Mouse (Mus musculus) G1E (cell line): ENCODE measurements at regions not wholly inside any gene's neighbourhood (a gene's known extent, or its start where the extent isn't known, plus 50 kb on each side); places are given as distances from the start of the nearest gene placed in this dataset.

ENCODE experiments used
- CTCF ChIP-seq: IDR thresholded peaks from 2 replicates; pipeline ENCODE4 v1.5.1; 2012; ENCODE audit warnings: low read depth, low read length, inconsistent platforms, mixed read lengths
- GATA1 ChIP-seq: IDR thresholded peaks from 2 replicates; pipeline ENCODE4 v1.6.1; 2012; ENCODE audit warnings: borderline replicate concordance, low read length, inconsistent platforms, mixed read lengths
- GATA2 ChIP-seq: IDR thresholded peaks from 2 replicates; pipeline ENCODE4 v1.6.1; 2012; ENCODE audit warnings: low read depth, low read length, inconsistent platforms, borderline replicate concordance
- POLR2AphosphoS5 ChIP-seq: IDR thresholded peaks from 2 replicates; pipeline ENCODE4 v1.6.1; 2012; ENCODE audit warnings: low read depth, low read length, inconsistent platforms; ENCODE audit not compliant: insufficient replicate concordance
- TAL1 ChIP-seq: conservative IDR thresholded peaks from 2 replicates; pipeline ENCODE4 v1.6.1; 2012; ENCODE audit warnings: low read depth, low read length, inconsistent platforms, mixed read lengths

DNA sequence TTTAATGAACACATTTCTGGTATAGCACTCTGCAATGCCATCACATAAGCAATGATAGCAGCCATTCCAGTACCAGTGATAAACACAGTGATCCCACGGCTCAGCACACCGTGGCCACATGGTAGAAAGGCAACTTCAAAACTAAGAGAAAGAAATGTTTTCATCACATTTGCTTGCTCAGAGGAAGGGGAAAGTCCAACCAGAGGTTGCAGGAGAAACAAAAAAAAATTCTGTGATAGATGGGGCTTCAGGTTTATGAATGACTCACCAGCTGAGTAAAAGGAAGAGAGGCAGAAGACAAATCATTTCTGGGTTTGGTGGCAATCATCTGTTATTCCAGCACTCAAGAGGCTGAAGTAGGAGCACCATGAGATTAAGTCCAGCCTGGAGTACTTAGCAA is 103.5 kb downstream of the Gm9733 start:
- TF ChIP-seq CTCF (no peak), TAL1 (no peak), GATA1 (no peak), POLR2AphosphoS5 (no peak), GATA2 (no peak)
